Mouse (Mus musculus) bone marrow macrophage, adult 2 months (primary cell): Measurements from ENCODE around the gene Akap9.

ENCODE experiments used
- CTCF ChIP-seq: IDR thresholded peaks from 2 replicates; pipeline ENCODE4 v1.5.1; 2012; ENCODE audit warnings: low read depth, mild to moderate bottlenecking, low read length, moderate library complexity
- POLR2A ChIP-seq: IDR thresholded peaks from 2 replicates; pipeline ENCODE4 v1.6.1; 2012; ENCODE audit warnings: mild to moderate bottlenecking, low read depth, low read length, borderline replicate concordance

GRCm38 (mm10) chr5:4084948-4085347 lies 157.1 kb downstream of the Akap9 start:
- no peak for TF ChIP-seq CTCF
- no peak for TF ChIP-seq POLR2A
